18 mouse cellular contexts compared by ENCODE assay signal in genomic region chr6:100971462-100971955, GRCm38 (mm10).
DNase-seq lines count a peak whose midpoint lies in the region; ATAC-seq lines count a peak whose summit lies in the region.
"Had no signal": no experiment of that assay in that cellular context is flagged by ENCODE, and none has a peak within 500 bp of the region (broad histone marks: within the 10 kb centered on the region; RNA-seq: fewer than 3 reads in every experiment).

No protein-coding gene starts in this region.

- ATAC-seq in hindbrain, embryonic 11.5 days (ENCODE audit: low FRiP score), result 0 out of 2 replicates have a peak, but pooled peaks have one; percentile 37
- no peak for ATAC-seq in hindbrain, embryonic 16.5 days
- ATAC-seq in midbrain, embryonic 11.5 days (ENCODE audit: low FRiP score), result no peak
- ATAC-seq in midbrain, embryonic 15.5 days (replicated peaks), result no peak
- 0 out of 2 replicates have a peak, but pooled peaks have one; percentile 8 for ATAC-seq in neural tube, embryonic 15.5 days (ENCODE audit: low FRiP score)
- ATAC-seq: forebrain, embryonic 13.5 days; forebrain, postnatal 0 days had no signal

- peak overlapping the region; percentile 6; the same call in 1 of the 2 replicates for H3K27ac ChIP-seq in hindbrain, embryonic 11.5 days (ENCODE audit: low read depth, low read length)
- H3K27ac ChIP-seq in hindbrain, embryonic 16.5 days (ENCODE audit: low read depth, low read length), result no peak overlapping the region
- H3K27ac ChIP-seq in midbrain, embryonic 11.5 days (ENCODE audit: low read depth, low read length), result no peak overlapping the region
- H3K27ac ChIP-seq in midbrain, embryonic 15.5 days, result no peak overlapping the region
- H3K27ac ChIP-seq in limb, embryonic 10.5 days, result peak overlapping the region; percentile 72; the same call in 1 of the 2 replicates
- H3K27ac ChIP-seq in neural tube, embryonic 15.5 days (replicated peaks), result peak overlapping the region; percentile 41; the same call in 1 of the 2 replicates
- H3K27ac ChIP-seq in forebrain, embryonic 10.5 days, result no peak overlapping the region
- H3K27ac ChIP-seq: embryonic facial prominence, embryonic 13.5 days; forebrain, embryonic 13.5 days; heart, embryonic 15.5 days; hindbrain, embryonic 15.5 days had no signal

- no peaks in the 10 kb centered on the region for H3K9me3 ChIP-seq in hindbrain, embryonic 11.5 days (ENCODE audit: control insufficient read depth, low read length)
- H3K9me3 ChIP-seq in hindbrain, embryonic 16.5 days (ENCODE audit: control insufficient read depth, low read length), result no peaks in the 10 kb centered on the region
- H3K9me3 ChIP-seq in midbrain, embryonic 11.5 days (ENCODE audit: control insufficient read depth, low read length), result no peaks in the 10 kb centered on the region
- no peaks in the 10 kb centered on the region for H3K9me3 ChIP-seq in midbrain, embryonic 15.5 days
- H3K9me3 ChIP-seq in limb, embryonic 10.5 days (replicated peaks), result no peaks in the 10 kb centered on the region
- H3K9me3 ChIP-seq in neural tube, embryonic 15.5 days (replicated peaks), result no peaks in the 10 kb centered on the region
- H3K9me3 ChIP-seq in forebrain, embryonic 10.5 days, result no peaks in the 10 kb centered on the region
- H3K9me3 ChIP-seq: embryonic facial prominence, embryonic 13.5 days; forebrain, embryonic 13.5 days; heart, embryonic 15.5 days; hindbrain, embryonic 15.5 days had no signal

- WGBS in hindbrain, embryonic 11.5 days, result 50% methylated on average over 6 of the region's 6 CpGs
- WGBS in hindbrain, embryonic 16.5 days, result 48% methylated on average over 6 of the region's 6 CpGs
- WGBS in midbrain, embryonic 11.5 days, result 57% methylated on average over 6 of the region's 6 CpGs
- WGBS in midbrain, embryonic 15.5 days, result 63% methylated on average over 6 of the region's 6 CpGs
- 79% methylated on average over 6 of the region's 6 CpGs for WGBS in limb, embryonic 10.5 days
- WGBS in neural tube, embryonic 15.5 days, result 44% methylated on average over 6 of the region's 6 CpGs
- WGBS in forebrain, embryonic 10.5 days, result 82% methylated on average over 6 of the region's 6 CpGs

- H3K9ac ChIP-seq in hindbrain, embryonic 11.5 days (ENCODE audit: low read depth, low read length), result no peak overlapping the region
- H3K9ac ChIP-seq in hindbrain, embryonic 16.5 days (ENCODE audit: low read depth, low read length), result no peak overlapping the region
- no peak overlapping the region for H3K9ac ChIP-seq in midbrain, embryonic 11.5 days (ENCODE audit: low read length)
- no peak overlapping the region for H3K9ac ChIP-seq in midbrain, embryonic 15.5 days
- no peak overlapping the region for H3K9ac ChIP-seq in neural tube, embryonic 15.5 days (replicated peaks)
- H3K9ac ChIP-seq: embryonic facial prominence, embryonic 13.5 days; forebrain, embryonic 13.5 days; forebrain, postnatal 0 days; heart, embryonic 15.5 days; hindbrain, embryonic 15.5 days had no signal

- peaks cover 4% of the 10 kb centered on the region for H3K4me1 ChIP-seq in hindbrain, embryonic 11.5 days (replicated peaks; ENCODE audit: control insufficient read depth, insufficient read depth, low read length)
- H3K4me1 ChIP-seq in hindbrain, embryonic 16.5 days (ENCODE audit: control insufficient read depth, insufficient read depth, low read depth, low read length), result peaks cover 5% of the 10 kb centered on the region; the same call in 1 of the 2 replicates
- peaks cover 6% of the 10 kb centered on the region; the same call in 1 of the 2 replicates for H3K4me1 ChIP-seq in midbrain, embryonic 11.5 days (ENCODE audit: control insufficient read depth, insufficient read depth, low read length)
- peaks cover 8% of the 10 kb centered on the region for H3K4me1 ChIP-seq in midbrain, embryonic 15.5 days
- peaks cover 62% of the 10 kb centered on the region for H3K4me1 ChIP-seq in limb, embryonic 10.5 days
- peaks cover 24% of the 10 kb centered on the region for H3K4me1 ChIP-seq in neural tube, embryonic 15.5 days
- peaks cover 25% of the 10 kb centered on the region for H3K4me1 ChIP-seq in forebrain, embryonic 10.5 days

- H3K4me3 ChIP-seq in hindbrain, embryonic 11.5 days (ENCODE audit: low read depth, low read length), result no peak overlapping the region
- H3K4me3 ChIP-seq in hindbrain, embryonic 16.5 days (ENCODE audit: low read length), result no peak overlapping the region
- H3K4me3 ChIP-seq in midbrain, embryonic 11.5 days (ENCODE audit: low read depth, low read length), result no peak overlapping the region
- no peak overlapping the region for H3K4me3 ChIP-seq in midbrain, embryonic 15.5 days
- no peak overlapping the region for H3K4me3 ChIP-seq in limb, embryonic 10.5 days
- no peak overlapping the region for H3K4me3 ChIP-seq in neural tube, embryonic 15.5 days (replicated peaks)
- no peak overlapping the region for H3K4me3 ChIP-seq in forebrain, embryonic 10.5 days
- H3K4me3 ChIP-seq: embryonic facial prominence, embryonic 13.5 days; forebrain, embryonic 13.5 days; heart, embryonic 15.5 days; hindbrain, embryonic 15.5 days had no signal

- no peaks in the 10 kb centered on the region for H3K27me3 ChIP-seq in hindbrain, embryonic 11.5 days (ENCODE audit: control insufficient read depth, insufficient read depth, low read length)
- H3K27me3 ChIP-seq in hindbrain, embryonic 16.5 days (replicated peaks; ENCODE audit: control insufficient read depth, insufficient read depth, low read length), result no peaks in the 10 kb centered on the region
- no peaks in the 10 kb centered on the region for H3K27me3 ChIP-seq in midbrain, embryonic 11.5 days (ENCODE audit: control insufficient read depth, insufficient read depth, low read length)
- no peaks in the 10 kb centered on the region for H3K27me3 ChIP-seq in midbrain, embryonic 15.5 days (replicated peaks)
- H3K27me3 ChIP-seq in limb, embryonic 10.5 days (ENCODE audit: low read depth, poor library complexity, severe bottlenecking), result peaks cover 20% of the 10 kb centered on the region; the same call in 1 of the 2 replicates
- H3K27me3 ChIP-seq in neural tube, embryonic 15.5 days (replicated peaks), result 0 out of 2 replicates have a peak, but pooled peaks cover 3% of the 10 kb centered on the region
- H3K27me3 ChIP-seq in forebrain, embryonic 10.5 days (ENCODE audit: poor library complexity, severe bottlenecking), result no peaks in the 10 kb centered on the region
- H3K27me3 ChIP-seq: embryonic facial prominence, embryonic 13.5 days; forebrain, embryonic 13.5 days; heart, embryonic 15.5 days; hindbrain, embryonic 15.5 days had no signal

- no peak for DNase-seq in hindbrain, embryonic 11.5 days (ENCODE audit: low spot score)
- DNase-seq in midbrain, embryonic 11.5 days (ENCODE audit: low spot score, missing footprints), result peak; percentile 78
- DNase-seq in limb, embryonic 10.5 days (ENCODE audit: low spot score), result no peak
- no peak for DNase-seq in forebrain, embryonic 10.5 days (ENCODE audit: extremely low spot score, low spot score)
- DNase-seq: adrenal gland, postnatal 14 days; cerebellum, adult 9-11 months; forebrain, postnatal 0 days; gastrocnemius, postnatal 14 days; heart, postnatal 14 days; kidney, adult 11 months had no signal

- no peaks in the 10 kb centered on the region for H3K36me3 ChIP-seq in hindbrain, embryonic 11.5 days (ENCODE audit: control insufficient read depth, insufficient read depth, low read length)
- H3K36me3 ChIP-seq in hindbrain, embryonic 16.5 days (ENCODE audit: control insufficient read depth, insufficient read depth, low read length), result no peaks in the 10 kb centered on the region
- H3K36me3 ChIP-seq in midbrain, embryonic 11.5 days (ENCODE audit: control insufficient read depth, insufficient read depth, low read length), result no peaks in the 10 kb centered on the region
- no peaks in the 10 kb centered on the region for H3K36me3 ChIP-seq in midbrain, embryonic 15.5 days (replicated peaks)
- no peaks in the 10 kb centered on the region for H3K36me3 ChIP-seq in limb, embryonic 10.5 days
- no peaks in the 10 kb centered on the region for H3K36me3 ChIP-seq in neural tube, embryonic 15.5 days
- no peaks in the 10 kb centered on the region for H3K36me3 ChIP-seq in forebrain, embryonic 10.5 days (replicated peaks)
- H3K36me3 ChIP-seq: embryonic facial prominence, embryonic 13.5 days; heart, embryonic 15.5 days; hindbrain, embryonic 15.5 days had no signal

- no peak overlapping the region for H3K4me2 ChIP-seq in hindbrain, embryonic 11.5 days (replicated peaks; ENCODE audit: low read depth, low read length)
- no peak overlapping the region for H3K4me2 ChIP-seq in hindbrain, embryonic 16.5 days (ENCODE audit: low read length)
- no peak overlapping the region for H3K4me2 ChIP-seq in midbrain, embryonic 11.5 days
- no peak overlapping the region for H3K4me2 ChIP-seq in midbrain, embryonic 15.5 days
- no peak overlapping the region for H3K4me2 ChIP-seq in neural tube, embryonic 15.5 days
- H3K4me2 ChIP-seq: embryonic facial prominence, embryonic 13.5 days; forebrain, embryonic 13.5 days; heart, embryonic 11.5 days; heart, embryonic 15.5 days; hindbrain, embryonic 15.5 days had no signal

Comparison
In these comparisons a context has a peak if more than half of its experiments do, and no peak if none do; other contexts are left out.
1. ATAC-seq: peak in hindbrain, embryonic 11.5 days (single experiment) and neural tube, embryonic 15.5 days (single experiment); none in hindbrain, embryonic 16.5 days (single experiment), midbrain, embryonic 11.5 days (single experiment) and midbrain, embryonic 15.5 days (single experiment).
2. H3K27ac ChIP-seq: peak in hindbrain, embryonic 11.5 days (single experiment), limb, embryonic 10.5 days (single experiment) and neural tube, embryonic 15.5 days (single experiment); none in hindbrain, embryonic 16.5 days (single experiment), midbrain, embryonic 11.5 days (single experiment), midbrain, embryonic 15.5 days (single experiment) and forebrain, embryonic 10.5 days (single experiment).